Mouse (Mus musculus) c-Kit-positive CD71-positive TER-119-positive erythroid progenitor cells, embryonic 14.5 days (primary cell): ENCODE measurements around the gene Hnrnpa3.
"Not testable (repeated sequence)": the region's sequence is repeated elsewhere in the genome, so short reads cannot be mapped to it uniquely, and the experiment has no call there.

Experiments
- DNase-seq: peaks from one replicate; pipeline ENCODE4 v3.0.0-alpha.2; 2013; ENCODE audit warnings: low spot score

The Hnrnpa3 gene

GRCm38 (mm10) chr2:75658727-75659628, at the start of gene Hnrnpa3:
Gene Hnrnpa3, plus strand, starts transcription at chr2:75659261.
- DNase-seq: peak; percentile 98

GRCm38 (mm10) chr2:75609971-75610370, 49.1 kb upstream of the Hnrnpa3 start:
- no peak for DNase-seq

- not testable (repeated sequence) for DNase-seq
These were observed 48.5 kb upstream of the Hnrnpa3 start for GRCm38 (mm10) chr2:75610602-75611001.

GRCm38 (mm10) chr2:75611041-75611805, 47.8 kb upstream of the Hnrnpa3 start:
- no peak for DNase-seq

GRCm38 (mm10) chr2:75612006-75612405, 47.1 kb upstream of the Hnrnpa3 start:
- DNase-seq: no peak

GRCm38 (mm10) chr2:75612981-75613567, 46.0 kb upstream of the Hnrnpa3 start:
- no peak for DNase-seq

- no peak for DNase-seq
These were observed 44.5 kb upstream of the Hnrnpa3 start for GRCm38 (mm10) chr2:75614577-75614976.

- DNase-seq: no peak
These were observed 42.1 kb upstream of the Hnrnpa3 start for GRCm38 (mm10) chr2:75616911-75617310.

- DNase-seq: no peak
These were observed 40.3 kb upstream of the Hnrnpa3 start for GRCm38 (mm10) chr2:75618712-75619111.

- no peak for DNase-seq
These were observed 37.0 kb upstream of the Hnrnpa3 start for GRCm38 (mm10) chr2:75621873-75622654.

- no peak for DNase-seq
These were observed 34.0 kb upstream of the Hnrnpa3 start for GRCm38 (mm10) chr2:75625086-75625485.

- DNase-seq: no peak
These were observed 32.2 kb upstream of the Hnrnpa3 start for GRCm38 (mm10) chr2:75626597-75627440.

- no peak for DNase-seq
These were observed 30.6 kb upstream of the Hnrnpa3 start for GRCm38 (mm10) chr2:75628487-75628886.

GRCm38 (mm10) chr2:75631421-75631820, 27.6 kb upstream of the Hnrnpa3 start:
- DNase-seq: no peak

GRCm38 (mm10) chr2:75632043-75632442, 27.0 kb upstream of the Hnrnpa3 start:
- DNase-seq: no peak

- DNase-seq: no peak
These were observed 26.3 kb upstream of the Hnrnpa3 start for GRCm38 (mm10) chr2:75632721-75633181.

- no peak for DNase-seq
These were observed 25.7 kb upstream of the Hnrnpa3 start for GRCm38 (mm10) chr2:75633381-75633780.

- DNase-seq: no peak
These were observed 25.3 kb upstream of the Hnrnpa3 start for GRCm38 (mm10) chr2:75633784-75634183.

- not testable (repeated sequence) for DNase-seq
These were observed 24.6 kb upstream of the Hnrnpa3 start for GRCm38 (mm10) chr2:75634431-75634830.

GRCm38 (mm10) chr2:75636261-75637054, 22.6 kb upstream of the Hnrnpa3 start:
- DNase-seq: no peak
